Mouse (Mus musculus): Measurements from ENCODE around the gene Snrpd3.

- TF ChIP-seq CTCF (IDR thresholded peaks at IDR 0.05; ENCODE audit: insufficient read depth, low read depth, low read length) (no peak), POLR2A (IDR thresholded peaks at IDR 0.05; ENCODE audit: insufficient read depth, low read depth, low read length) (no peak)
Observed at GRCm38 (mm10) chr10:75547901-75548300, 30.6 kb downstream of the Snrpd3 start.
